Mouse (Mus musculus) 416B (cell line): ENCODE measurements around the gene Zmynd12.
A peak's percentile ranks its signal among the peaks of the same experiment; 100 is the strongest.

Source experiments
- DNase-seq: peaks from one replicate; pipeline ENCODE4 v3.0.0; 2011; ENCODE audit warnings: low read depth

Zmynd12 gene

DNA sequence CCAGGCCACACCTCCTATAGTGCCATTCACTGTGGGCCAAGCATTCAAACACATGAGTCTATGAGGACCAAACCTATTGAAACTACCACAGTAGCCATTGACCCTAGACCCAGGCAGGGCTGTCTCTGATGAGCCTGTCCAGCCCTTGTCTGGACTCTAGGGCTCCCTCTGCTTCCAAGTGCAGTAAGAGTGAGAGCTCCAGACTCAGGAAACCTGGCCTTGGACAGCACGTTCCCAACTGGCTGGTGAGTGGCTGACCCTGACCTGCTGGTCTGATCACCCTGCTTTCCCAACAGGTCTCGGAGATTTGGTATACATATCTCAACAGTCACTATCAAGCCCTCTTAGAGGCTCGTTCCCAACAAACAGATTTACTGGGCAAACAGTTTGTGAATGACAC lies 25.2 kb downstream of the Zmynd12 start:
- DNase-seq: no peak

DNA sequence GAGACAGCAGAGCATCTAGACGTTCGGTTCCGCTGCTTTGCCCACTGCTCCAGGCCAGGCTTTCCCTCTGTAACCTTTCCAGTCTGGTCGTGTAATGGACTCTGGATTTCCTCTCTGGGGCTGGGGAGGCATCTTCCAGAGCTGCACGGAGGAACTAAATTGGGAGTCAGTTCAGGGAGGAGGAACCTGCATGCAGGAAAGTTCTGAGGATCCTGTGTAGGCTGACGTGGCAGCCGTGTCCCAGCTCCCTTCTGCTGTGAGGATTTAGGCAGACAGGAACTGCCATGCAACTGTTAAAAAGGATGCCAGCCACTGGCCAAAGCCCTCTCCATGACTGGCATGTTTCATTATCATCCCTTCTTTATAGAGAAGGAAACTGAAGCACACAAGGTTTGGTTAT lies 27.8 kb downstream of the Zmynd12 start:
- DNase-seq: no peak

DNA sequence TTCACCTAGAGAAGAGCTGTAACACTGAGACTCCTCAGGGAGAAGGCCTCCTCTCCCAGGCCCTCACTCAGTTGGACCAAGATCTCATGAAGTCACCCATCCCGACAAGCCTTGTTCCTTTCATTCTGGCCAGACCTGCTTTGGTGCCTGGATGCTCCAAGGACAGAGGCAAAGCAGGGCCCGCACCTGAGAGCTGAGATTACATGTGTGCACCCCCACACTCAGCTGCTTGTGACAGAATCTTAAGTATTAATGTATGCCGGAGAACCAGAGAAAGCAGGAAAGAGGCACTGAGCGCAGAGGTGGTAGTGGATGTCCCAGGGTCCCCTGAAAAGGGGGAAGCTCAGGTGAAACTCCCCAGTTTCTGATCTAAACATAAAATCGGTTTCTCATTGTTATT lies 30.5 kb downstream of the Zmynd12 start:
- DNase-seq: no peak

DNA sequence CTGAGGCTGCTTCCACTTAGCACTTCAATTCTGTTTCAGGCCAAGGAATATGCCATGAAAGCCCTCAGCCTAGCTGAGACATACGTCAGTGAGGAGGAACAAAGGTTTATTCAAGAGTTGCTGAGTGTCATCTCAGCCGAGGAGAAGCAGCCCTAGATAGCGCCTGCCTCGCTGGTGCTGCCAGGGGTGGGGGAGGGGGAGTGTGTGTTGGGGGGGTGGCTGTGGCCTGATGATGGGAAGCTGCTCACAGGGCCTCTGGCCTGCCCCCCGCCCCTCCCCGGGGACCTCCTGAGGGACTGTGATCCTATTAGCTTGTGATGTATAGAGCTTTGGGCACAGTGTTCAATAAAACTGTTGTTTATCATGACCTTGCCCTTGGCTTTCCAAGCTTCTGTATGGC lies 30.9 kb downstream of the Zmynd12 start:
- no peak for DNase-seq

DNA sequence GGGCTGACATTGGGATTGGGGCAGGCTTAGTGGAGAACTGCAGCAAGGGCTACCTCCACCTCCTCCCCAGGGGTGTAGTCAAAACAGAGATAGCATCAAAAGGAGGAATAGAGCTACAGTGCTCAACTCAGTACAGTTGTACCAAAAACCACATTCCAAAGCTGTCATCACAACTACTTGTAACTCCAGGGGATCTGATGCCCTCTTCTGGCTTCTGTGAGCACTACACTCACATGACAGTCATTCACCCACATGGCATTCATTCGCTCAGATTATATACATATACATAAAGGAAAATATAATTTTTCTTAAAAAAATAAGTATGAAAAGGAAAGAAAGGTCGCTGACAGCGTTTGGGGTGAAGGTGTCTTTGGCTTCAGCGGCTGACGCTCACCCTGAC lies 37.7 kb downstream of the Zmynd12 start:
- peak; percentile 60 for DNase-seq

DNA sequence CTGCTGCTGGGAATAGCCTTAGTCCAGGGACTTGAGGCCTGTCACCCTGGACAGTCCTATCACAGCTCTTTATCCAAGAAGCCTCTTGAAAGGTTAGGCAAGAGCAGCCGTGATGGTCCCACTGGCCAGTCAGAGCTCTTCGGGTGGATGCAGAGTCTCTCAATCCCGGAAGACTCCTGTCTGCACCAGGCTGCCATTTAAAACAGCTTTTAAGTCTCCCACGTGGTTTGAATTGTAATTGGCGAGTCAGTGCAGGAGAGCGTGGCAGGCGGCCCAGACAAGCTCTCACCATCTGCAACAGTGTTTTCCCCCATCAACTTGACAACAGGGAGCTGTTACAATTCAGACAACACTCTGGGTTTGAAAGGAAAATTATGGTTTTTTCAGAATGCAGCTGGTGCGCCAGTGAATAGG lies 38.1 kb downstream of the Zmynd12 start:
- DNase-seq: no peak

DNA sequence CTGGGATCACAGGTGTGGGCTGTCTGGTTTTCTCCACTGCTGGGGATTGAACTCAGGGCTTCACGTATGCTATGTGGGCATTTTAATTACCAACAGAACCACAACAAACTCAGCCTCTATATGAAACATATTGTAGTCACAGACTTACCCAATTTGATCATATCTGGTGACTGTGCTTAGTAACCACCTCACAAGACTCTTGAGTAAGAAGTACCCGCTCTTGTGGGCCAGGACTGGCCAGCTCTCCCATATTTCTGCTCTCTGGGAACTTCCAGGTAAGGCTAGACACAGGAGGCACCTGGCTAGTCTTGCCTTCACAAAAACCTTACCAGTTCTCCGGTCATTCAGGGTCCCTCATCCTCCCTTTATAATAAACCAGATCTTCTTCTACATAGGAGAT lies 39.8 kb downstream of the Zmynd12 start:
- peak; percentile 49 for DNase-seq

DNA sequence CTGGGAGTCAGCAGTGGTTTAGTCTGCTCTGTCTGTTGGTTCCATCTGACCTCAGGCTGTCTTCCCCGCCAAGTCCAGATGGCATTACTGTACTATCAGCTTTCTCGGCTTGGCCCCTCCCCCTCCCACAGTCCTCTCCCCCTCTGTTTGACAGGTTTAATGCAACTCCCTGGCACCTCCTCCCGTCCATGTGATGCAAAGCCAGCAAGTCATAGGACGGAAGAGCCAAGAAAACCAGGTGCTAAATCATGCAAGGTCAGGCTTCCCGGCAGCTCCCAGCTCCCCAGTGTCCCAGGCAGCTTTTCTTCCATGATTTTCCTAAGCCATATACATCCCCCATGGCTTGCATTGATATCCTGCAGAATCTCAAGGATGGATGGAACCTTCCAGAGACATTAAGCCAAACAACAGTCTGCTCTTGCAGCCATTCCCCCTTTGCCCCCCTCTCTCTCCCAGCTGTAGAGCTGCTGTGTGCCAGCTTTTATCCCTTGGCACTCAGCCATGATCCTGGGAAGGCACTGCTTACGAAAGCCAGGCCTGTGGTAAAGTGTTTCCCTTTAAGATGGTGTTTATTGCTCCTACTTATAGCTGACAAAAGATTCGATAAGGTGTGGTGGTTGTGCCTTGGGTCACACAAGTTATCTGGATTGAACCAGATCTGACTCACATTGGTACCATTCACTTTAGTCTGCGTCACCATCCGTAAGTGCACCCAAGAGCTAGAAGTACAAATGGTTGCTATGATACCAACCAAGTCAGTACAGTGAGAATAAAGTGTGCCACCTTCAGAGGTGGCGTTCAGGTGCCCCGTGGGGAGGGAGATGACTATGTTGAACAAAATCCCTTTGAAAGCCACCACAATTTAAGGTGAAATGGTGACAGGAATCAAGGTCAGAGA lies 40.5 kb downstream of the Zmynd12 start:
- DNase-seq: peak; percentile 31

DNA sequence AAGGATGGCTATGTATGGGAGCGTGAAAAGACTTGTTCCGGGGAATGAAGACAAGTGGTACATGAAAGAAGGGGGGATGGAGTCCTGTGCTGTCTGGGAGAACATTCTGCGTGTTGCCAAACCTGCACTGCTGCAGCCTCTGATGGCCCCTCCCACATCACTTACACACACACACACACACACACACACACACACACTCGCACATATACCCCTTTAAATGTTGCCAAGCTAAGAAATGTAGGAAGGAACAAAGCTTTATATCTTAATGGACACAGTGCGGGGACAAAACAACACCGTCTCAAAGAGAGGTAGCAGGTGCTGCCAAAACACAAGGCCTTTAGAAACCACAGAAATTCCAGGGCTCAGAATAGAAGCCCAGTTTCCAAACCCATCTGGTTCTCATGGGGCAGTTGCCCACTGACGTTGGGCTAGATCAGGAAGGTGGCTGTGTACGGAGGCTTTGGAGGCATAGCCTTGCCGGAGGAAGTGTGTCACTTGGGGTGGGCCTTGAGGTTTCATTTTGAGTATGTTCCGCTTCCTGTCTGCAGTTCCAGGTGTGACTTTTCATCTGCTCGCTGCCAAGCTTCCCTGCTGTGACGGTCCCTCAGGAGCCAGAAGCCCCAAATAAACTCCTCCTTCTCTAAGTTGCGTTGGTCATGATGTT lies 41.3 kb downstream of the Zmynd12 start:
- peak; percentile 26 for DNase-seq

DNA sequence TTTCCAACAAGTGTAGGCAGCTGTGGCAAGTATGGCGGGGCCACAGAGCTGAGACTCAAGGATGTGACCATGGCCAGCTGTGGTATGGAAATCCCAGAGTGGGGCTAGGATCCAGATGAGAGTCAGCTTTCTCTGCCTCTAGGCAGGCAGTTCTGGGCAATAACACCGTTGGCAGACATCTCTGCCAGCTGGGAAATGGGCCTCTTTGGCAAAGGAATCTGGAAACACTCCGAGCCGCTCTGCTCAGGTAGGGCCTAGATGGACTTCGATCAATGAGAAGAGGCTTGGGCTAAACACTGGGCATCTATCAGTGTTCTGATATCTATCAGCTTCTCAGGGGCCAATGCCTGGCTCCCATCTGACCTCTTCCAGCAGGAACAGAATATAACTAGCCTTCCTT lies 43.2 kb downstream of the Zmynd12 start:
- DNase-seq: no peak

DNA sequence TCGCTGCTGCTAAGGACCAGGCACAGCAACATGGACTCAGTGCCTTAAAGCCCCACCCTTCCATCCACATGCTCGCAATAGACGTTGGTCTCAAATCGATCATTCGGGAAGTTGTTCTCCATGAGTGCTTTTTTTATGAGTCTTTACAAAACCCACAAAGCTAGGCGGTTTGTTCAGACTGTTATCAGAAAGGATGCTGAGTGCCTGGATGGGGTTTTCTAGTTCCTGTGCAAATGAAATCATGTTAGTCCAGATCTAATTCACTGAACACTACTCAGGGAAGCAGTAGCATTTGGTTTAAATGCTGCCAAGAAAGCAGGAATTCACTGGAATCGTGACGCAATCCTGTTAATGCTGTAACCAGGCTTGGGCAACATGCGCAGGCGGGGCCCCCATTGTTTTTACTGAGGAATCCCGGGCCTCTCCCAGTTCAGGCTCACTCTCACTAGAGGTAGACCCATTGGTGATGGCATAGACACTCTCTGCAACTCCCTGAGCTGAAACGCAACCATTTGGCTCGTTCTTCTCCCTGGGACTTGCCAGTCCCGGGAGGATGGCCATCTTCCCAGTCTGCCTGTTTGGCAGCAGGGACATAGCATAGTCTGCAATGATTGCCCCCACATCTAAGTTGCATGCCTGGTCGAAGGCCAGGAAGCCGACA lies 45.2 kb downstream of the Zmynd12 start:
- peak; percentile 86 for DNase-seq

DNA sequence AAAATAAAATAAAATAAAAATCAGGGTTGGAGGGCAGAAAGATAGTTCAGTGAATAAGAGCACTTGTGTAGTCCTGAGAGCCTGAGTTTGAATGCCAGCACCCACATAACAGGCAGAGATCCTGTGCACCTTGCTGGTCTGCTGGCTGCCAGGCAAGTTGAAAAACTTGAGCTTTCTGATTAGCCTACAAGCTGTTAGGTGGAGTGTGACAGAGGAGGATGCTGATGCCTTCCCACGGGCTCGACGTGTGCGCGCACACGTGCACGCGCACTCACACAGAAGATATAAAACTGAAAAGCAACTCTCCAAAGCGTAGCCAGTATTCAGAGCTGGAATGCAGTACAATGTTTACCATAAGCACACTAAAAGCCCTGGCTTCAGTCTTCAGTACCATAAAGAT lies 49.9 kb downstream of the Zmynd12 start:
- no peak for DNase-seq

DNA sequence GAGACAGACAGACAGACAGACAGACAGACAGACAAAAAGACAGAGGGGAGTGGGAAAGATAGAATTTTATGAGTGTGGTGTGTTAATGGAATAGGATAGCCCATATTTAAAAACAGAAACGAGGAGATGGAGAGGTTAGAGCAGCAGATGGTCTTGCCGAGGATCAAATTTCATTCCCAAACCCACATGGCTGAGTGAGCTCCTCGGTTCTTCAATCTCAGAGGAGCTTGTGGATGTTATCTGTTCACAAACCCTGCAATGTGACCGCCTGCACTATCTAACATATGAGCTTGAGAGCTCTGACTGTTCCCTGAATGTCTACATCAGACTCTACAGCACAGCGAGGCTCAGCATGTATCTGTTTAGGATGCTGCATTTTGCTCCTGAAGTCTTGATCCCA lies 50.5 kb downstream of the Zmynd12 start:
- DNase-seq: no peak

DNA sequence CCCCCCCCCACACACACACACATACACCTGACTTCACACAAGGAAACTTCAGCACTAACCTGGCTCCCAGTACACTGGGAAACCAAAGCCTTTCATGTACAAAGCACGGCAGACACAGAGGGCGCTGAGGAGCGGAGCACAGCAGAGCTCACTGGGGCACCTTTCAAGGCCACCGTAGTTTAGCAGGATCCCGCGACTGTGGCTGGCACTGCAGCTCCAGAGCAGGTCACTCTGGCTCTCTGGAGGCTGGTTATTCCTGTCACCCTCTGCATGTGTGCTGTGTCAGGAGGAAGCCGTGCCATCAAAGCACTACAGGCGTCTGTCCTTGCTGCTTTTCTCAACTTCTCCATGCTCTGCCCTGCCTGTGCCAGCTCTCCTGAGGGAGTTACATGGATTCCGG lies 60.4 kb downstream of the Zmynd12 start:
- no peak for DNase-seq

DNA sequence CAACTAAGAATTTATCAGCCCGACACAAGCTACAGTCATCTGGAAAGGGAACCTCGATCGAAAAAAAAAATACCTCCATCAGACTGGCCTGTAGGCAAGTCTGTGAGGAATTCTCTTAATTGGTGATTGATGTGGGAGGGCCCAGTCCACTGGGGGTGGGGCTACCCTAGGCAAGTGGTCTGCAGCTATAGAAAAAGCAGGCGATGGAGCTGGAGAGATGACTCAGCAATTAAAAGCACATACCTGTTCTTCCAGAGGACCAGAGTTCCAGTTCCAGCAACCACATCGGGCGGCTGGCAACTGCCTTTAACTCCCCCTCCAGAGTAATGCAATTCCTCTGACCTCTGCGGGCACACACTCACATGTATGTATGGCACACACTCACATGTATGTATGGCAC lies 62.3 kb downstream of the Zmynd12 start:
- DNase-seq: no peak

DNA sequence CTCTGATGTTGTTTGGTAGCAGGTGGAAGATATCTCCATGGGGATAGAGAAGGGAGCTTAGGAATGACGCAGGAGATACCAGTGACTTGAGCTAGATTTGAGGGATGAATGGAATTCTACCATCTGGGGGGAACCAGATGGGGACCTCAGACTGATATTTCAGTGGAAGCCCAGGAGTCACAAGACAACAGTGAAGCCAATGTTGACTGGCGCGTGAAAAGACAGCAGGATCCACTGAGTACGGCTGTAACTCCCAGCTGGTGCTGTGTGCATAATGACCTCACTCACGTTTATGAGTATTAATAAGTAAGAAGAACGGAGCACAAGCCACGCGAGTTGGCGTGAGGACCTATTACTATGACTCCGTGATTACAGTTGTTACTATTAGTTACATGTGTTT lies 67.1 kb downstream of the Zmynd12 start:
- no peak for DNase-seq

DNA sequence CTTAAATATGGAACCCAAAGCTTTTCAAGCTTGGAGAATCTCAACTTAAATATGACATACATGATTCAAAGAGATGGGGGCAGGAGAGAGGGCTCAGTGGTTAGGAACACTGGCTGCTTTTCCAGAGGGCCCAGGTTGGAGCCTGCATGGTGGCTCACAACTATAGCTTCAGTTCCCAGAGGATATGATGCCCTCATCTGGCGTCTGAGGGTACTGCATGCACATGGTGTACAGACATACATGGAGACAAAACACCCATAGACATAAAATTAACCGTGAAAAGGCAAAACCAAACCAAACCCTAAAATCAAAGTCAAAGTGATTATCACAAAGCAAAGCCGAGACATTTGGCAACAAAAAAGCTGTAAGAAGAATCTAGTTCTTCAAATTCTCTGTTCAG lies 68.2 kb downstream of the Zmynd12 start:
- DNase-seq: peak; percentile 39

DNA sequence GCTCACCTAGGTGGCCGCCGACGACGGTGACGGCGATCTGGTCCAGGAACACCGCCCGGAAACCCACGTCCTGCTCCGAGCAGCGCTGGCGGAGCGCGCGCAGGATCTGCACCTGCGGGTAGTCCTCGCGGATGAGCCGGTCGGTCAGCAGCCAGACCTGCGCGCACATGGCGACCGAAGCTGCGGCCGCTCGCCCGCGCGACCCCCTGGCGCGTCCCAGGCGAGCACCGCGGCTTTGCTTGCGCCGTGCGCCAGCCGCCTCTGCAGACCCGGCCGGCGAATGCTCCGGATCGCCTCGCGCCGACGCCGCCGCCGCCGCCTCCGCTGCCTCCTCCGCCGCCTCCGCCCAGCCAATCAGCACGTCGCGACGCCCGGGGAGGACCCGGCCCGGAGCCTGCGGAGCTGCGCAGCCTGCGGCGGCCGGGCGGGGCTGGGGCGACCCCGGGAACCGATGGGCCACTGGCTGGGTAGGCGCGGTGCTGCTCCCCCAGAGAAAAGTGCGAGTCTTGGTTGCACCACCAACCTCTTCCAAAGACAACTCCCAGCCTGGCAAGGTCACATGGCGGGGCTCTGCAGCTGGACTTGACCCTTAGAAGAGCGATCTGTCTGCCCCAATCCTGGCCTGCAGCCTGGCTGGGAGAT lies 69.8 kb downstream of the Zmynd12 start, which contains the start of gene Rimkla:
Rimkla (minus strand) TSS at position 338 of the 642 bp plus-strand sequence.
- DNase-seq: no peak

DNA sequence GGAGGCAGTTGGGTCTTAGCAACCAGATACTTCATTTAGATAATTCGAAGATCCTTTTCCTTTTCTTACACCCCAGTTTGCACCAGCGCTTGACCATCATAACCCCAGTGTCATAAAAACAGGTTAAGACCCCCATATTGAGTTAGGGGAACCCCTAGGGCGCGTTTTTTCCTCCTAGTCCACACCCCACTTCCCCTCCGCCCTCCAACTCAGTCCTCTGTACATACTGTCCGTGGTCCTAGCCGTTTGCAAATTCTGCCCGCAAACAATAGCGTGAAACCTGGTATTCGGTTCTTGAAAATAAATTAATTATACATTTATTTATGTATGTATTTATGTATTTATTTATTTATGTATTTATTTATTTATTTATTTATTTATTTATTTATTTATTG lies 70.3 kb downstream of the Zmynd12 start:
- DNase-seq: no peak

DNA sequence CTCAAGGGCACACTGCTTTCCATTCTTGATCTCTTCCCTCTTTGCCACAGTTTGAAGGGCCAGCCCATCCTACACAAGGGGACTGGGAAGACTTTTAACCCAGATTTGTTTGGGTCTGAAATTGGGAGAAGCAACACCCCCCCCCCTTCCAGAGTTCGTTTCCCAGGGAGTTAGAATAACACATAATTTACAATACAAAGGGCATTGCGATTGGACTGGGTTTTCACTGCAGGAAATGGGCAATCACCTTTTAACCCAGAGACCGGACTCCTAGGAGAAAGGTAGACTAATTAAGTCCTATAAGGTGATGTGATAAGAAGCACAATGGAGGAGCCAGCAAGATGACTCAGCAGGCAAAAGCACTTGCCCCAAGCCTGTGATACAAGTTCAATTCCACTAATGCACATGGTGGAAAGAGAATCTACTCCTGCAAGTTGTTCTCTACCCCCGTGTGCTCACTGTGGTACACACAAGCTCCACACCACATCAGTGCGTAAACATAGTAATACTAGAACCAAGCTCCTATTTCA lies 75.8 kb downstream of the Zmynd12 start:
- DNase-seq: no peak

DNA sequence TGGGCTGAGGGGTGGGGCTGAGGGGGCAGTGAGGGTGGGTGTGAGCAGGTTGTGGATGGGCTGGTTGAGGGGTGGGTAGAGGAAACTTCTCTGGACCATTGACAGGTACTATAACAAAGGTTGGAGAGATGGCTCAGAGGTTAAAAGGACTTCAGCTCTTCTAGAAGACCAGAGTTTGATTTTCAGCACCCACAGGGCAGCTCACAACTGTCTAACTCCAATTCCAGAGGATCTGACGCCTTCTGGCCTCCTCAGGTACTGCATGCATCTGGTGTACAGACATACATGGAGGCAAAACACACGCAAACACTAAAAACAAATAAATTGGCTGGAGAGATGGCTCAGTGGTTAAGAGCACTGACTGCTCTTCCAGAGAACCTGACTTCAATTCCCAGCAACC lies 89.0 kb downstream of the Zmynd12 start:
- no peak for DNase-seq

DNA sequence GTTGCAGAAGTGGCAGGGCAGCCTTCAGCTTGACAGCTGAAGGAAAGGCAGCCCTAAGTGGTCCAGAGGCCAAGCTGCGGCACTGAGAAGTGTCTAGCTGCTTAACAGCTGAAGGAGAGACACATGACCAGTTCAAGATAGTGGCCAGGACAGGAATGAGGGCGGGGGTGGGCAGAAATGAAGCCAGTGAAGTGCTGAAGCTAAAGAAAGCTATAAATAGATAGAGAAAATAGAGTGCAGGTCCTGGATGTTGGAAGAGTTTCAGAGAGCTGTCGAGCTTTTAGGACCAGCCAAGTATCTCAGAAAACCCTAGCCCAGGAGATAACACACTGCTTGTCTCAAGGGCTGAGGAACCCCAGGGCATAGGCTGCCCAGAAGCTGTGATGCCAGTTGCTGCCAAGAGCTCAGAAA lies 90.1 kb downstream of the Zmynd12 start:
- DNase-seq: no peak
